Mouse (Mus musculus) embryo, embryonic 10 days (tissue): ENCODE measurements around the gene Stra6l.

Source experiments
- DNase-seq: peaks from one replicate; pipeline ENCODE4 v3.0.0-alpha.2; 2015; ENCODE audit warnings: low spot score

Gene Stra6l

DNA sequence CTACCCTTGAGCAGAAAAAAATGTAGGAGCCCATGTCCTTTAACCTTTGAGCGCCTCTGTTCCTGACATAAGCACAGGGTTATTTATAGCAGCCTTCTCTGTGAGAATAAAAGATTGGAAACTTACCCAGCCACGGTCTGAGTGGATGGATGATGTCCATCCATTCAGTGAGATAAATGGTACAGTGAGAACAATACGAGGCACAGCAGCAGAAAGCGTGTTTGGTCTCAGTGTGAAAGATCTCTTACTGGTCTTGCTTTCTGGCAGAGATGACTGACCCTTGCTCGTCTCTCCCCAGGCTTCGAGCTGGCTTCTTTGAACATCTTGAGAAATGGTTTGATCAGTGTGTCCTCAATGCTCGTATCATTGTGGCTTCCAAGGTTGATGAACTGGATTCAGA lies 68.6 kb downstream of the Stra6l start:
- DNase-seq = no peak

DNA sequence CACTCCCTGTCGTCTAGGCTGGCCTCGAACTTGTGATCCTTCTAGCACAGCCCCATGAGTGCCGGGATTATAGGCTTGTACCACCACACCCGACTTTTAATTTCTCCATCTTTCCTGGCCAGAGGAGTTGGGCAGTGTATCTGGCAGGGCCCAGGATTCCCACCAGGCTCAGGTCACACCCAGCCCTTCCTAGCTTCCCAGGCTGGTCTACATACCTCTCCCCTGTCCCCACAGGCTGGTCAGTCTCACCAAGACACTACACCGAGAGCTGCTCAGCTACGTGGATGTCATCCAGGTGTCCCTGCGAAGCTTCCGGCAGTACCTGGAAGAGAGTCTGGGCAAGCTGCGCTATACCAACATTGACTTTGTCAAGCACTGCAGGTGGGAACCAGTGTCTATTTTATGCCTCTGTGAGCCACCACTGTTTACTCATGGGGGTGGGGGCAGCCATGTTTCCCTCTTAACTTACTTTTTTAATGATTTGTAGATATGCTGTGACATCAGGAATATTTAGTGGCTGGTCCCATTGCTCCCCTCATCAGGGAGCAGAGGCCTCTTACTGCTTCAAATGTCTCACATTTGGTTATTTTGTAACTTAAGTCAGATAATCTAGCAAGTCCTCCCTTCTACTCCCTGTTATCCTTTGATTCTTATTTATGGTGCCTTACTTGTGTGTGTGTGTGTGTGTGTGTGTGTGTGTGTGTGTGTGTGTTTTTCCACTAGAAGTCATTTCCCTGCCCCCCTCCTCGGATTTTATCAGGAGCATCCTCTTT lies 73.4 kb downstream of the Stra6l start:
- DNase-seq = no peak

DNA sequence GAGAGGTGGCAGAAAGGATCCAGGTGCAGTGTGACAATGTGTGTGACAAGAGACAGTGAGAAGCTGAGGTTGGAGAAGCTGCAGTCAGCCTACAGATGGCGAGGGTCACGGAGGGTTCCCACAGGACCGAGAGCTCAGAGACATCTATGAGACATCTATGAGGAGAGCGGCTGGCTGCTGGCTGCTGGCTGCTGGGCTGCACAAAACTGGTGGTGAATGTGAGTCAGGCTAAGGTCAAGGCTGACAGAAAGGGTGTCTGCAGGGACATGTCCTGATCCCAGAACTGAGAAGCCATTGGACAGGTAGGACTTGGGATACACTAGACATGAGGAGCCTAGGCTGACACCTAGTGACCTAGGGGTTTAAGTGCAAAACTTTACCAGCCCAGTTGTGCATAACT lies 75.5 kb downstream of the Stra6l start:
- no peak for DNase-seq

DNA sequence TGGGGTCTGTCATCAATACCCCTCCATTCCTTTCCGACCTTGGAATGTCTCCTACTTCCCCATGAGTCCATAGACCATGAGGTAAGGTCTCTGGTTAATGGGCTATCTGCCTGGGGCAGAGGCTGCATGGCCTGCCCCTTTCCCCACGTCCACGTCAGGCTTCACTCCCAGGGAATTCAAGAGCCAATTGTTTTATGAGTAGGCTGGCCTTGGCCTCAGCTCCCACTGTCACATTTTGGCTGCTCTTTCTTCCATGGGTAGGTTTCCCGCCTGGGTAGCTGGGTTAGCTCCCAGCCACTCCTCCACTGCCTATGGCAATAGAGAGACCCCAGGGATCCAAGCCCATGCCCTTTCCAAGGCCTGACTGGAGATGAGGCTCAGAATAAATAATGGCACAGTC lies 80.1 kb downstream of the Stra6l start:
- no peak for DNase-seq
